Mouse (Mus musculus) urinary bladder, postnatal 0 days (tissue): ENCODE results near the gene Tsc22d3. TPM values are rescaled to one million over a fixed set of nuclear protein-coding genes. Genes with fewer than 3 reads are reported as not detected.

Experiments
- polyA plus RNA-seq: library from polyadenylated mRNA; unstranded; fragments of >200 nt; fragmentation: Nextera tagmentation; extraction: Ambion mirVana; gene quantifications from 2 replicates; pipeline ENCODE4 v1.2.1, GENCODE M21; 2015

Gene Tsc22d3
- polyA plus RNA-seq, result 59.9 and 68.1 TPM in 2 replicates

DNA sequence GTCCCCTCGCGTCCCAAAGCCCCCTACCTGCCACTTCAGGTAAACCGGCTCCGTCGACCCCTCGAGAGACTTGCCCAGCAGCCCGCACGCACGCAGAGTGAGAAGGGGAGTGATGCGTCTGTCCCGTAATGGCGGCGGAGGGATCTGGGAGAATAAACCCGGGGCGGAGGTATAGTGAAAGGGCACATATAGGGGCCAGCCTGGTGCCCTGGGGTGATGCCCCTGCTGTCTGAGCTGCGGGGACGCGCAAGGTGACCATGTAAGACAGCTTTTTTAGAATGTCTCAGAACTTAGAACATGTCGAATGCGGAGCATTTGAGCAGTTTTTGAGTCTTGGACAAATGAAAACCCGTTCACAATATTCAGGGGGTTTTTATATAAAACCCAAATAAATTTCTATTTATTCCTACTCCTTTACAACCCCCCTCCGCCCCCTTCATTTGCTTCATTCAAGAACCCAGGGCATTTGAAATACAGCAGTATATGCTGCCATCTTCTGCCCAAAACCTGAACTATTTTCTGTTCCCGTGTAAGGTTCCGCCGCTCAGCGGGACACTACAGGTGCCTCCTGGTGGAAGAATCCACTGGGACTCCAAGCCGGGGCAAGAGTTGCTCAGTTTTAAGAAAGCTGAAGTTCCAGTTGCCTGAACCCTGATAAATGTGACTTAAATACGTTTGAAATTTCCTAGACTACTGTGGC is at the start of gene Tsc22d3:
Tsc22d3 (minus strand) TSS at position 250 of the 700 bp plus-strand sequence.

Other genes starting within 250 kb of the Tsc22d3 start
- gene Prps1, start 144.0 kb downstream of the Tsc22d3 start, polyA plus RNA-seq, result 19.6 and 21.2 TPM in 2 replicates
- gene Mid2, start 63.9 kb upstream of the Tsc22d3 start, polyA plus RNA-seq, result 3.1 and 3.7 TPM in 2 replicates
- not detected in 2 replicates for gene Tex13b, start 212.8 kb upstream of the Tsc22d3 start, polyA plus RNA-seq